Mouse (Mus musculus) CH12.LX (cell line): Measurements from ENCODE around the gene Cd53.

Experiments used
- CTCF ChIP-seq, 2 experiments: IDR thresholded peaks in 1 of 2; conservative IDR thresholded peaks in 1 of 2; 2 replicates each; pipeline ENCODE4 v1.5.1; 2011 to 2012; ENCODE audit warnings: low read depth in 2 of 2, low read length in 2 of 2, improper control_type of control experiment in 1 of 2, inconsistent platforms in 1 of 2, mild to moderate bottlenecking in 1 of 2, moderate library complexity in 1 of 2
- HCFC1 ChIP-seq: IDR thresholded peaks from 2 replicates; pipeline ENCODE4 v1.6.1; 2012; ENCODE audit warnings: low read depth, mild to moderate bottlenecking, inconsistent platforms, low read length, improper control_type of control experiment
- KAT2A ChIP-seq: IDR thresholded peaks from 2 replicates; pipeline ENCODE4 v1.6.1; 2012; ENCODE audit warnings: low read length, improper control_type of control experiment, inconsistent platforms; ENCODE audit not compliant: insufficient replicate concordance

GRCm38 (mm10) chr3:106788440-106788887 is 1.5 kb downstream of the Cd53 start:
- TF ChIP-seq CTCF (conservative IDR thresholded peaks at IDR 0.05 in 1 of 2, IDR thresholded peaks at IDR 0.05 in 1 of 2; ENCODE audit: low read depth in 2 of 2, low read length in 2 of 2) = no peak
- no peak for TF ChIP-seq KAT2A
- no peak; the same call in 1 of the 2 replicates for TF ChIP-seq HCFC1
